ENCODE assay signal across 9 mouse cellular contexts in genomic region chr3:103733799-103734695, GRCm38 (mm10). TPM values are rescaled to one million over a fixed set of nuclear protein-coding genes. Genes with fewer than 3 reads are reported as not detected.
A peak's percentile ranks its signal among the peaks of the same experiment; 100 is the strongest.
DNase-seq lines count a peak whose midpoint lies in the region; ATAC-seq and TF ChIP-seq lines count a peak whose summit lies in the region.
"Had no signal": no experiment of that assay in that cellular context is flagged by ENCODE, and none has a peak within 500 bp of the region (broad histone marks: within the 10 kb centered on the region; RNA-seq: fewer than 3 reads in every experiment).

No protein-coding gene starts in this region.

- peak; percentile 63 for ATAC-seq in neural tube, embryonic 12.5 days (ENCODE audit: low FRiP score, low read depth)

- H3K9me3 ChIP-seq in E14TG2a.4 (ENCODE audit: low read length) = no peaks in the 10 kb centered on the region
- H3K9me3 ChIP-seq in neural tube, embryonic 12.5 days = no peaks in the 10 kb centered on the region

- TF ChIP-seq POLR2A in cerebellum, adult 2 months (IDR thresholded peaks at IDR 0.05; ENCODE audit: borderline replicate concordance, insufficient read depth, low read length) = no peak

- DNase-seq in cerebellum, adult 2 months = peak in 1 of 2 experiments; percentile 40
- DNase-seq in cerebellum, postnatal 4 days (ENCODE audit: low spot score in 2 of 2) = no peak
- DNase-seq in forelimb bud, embryonic 11.5 days (ENCODE audit: low read depth, low spot score) = peak; percentile 57
- DNase-seq in left cerebral cortex, adult 2 months (ENCODE audit: extremely low spot score in 1 of 2, low spot score in 2 of 2) = peak; percentile 54 to 67
- no peak for DNase-seq in T-cell, adult 2 months (ENCODE audit: low spot score)
- DNase-seq in gastrocnemius, postnatal 4 days (ENCODE audit: low spot score in 2 of 2) = no peak

- H3K9ac ChIP-seq in neural tube, embryonic 12.5 days = no peak overlapping the region

- H3K27ac ChIP-seq in cerebellum, adult 2 months (ENCODE audit: insufficient read depth, low read length) = no peak overlapping the region
- H3K27ac ChIP-seq in left cerebral cortex, adult 2 months = peak overlapping the region; percentile 65
- H3K27ac ChIP-seq in neural tube, embryonic 12.5 days = no peak overlapping the region

- intact Hi-C loops in left cerebral cortex, adult 2 months (cut with DNase I) = no loop called here

- TF ChIP-seq CTCF in cerebellum, adult 2 months (IDR thresholded peaks at IDR 0.05; ENCODE audit: borderline replicate concordance, insufficient read depth, low read depth, low read length) = peak; percentile 48; the same call in 1 of the 2 replicates
- TF ChIP-seq CTCF in E14TG2a.4 (conservative IDR thresholded peaks at IDR 0.05; ENCODE audit: low read length) = no peak
- TF ChIP-seq CTCF in left cerebral cortex, adult 2 months (IDR thresholded peaks at IDR 0.05) = no peak; the same call in none of the 2 replicates

- H3K4me1 ChIP-seq in cerebellum, adult 2 months (ENCODE audit: control insufficient read depth, insufficient read depth, low read length) = peaks cover 8% of the 10 kb centered on the region
- H3K4me1 ChIP-seq in E14TG2a.4 (replicated peaks; ENCODE audit: low read depth, low read length) = peaks cover 59% of the 10 kb centered on the region
- H3K4me1 ChIP-seq in neural tube, embryonic 12.5 days = peaks cover 56% of the 10 kb centered on the region

- H3K27me3 ChIP-seq in cerebellum, adult 2 months (ENCODE audit: control insufficient read depth, insufficient read depth, low read length) = no peaks in the 10 kb centered on the region
- peaks cover 30% of the 10 kb centered on the region for H3K27me3 ChIP-seq in E14TG2a.4 (ENCODE audit: insufficient read depth, low read length)
- no peaks in the 10 kb centered on the region for H3K27me3 ChIP-seq in neural tube, embryonic 12.5 days (replicated peaks)

- H3K4me2 ChIP-seq in neural tube, embryonic 12.5 days (replicated peaks) = peak overlapping the region; percentile 55

- no peak overlapping the region for H3K4me3 ChIP-seq in cerebellum, adult 2 months (replicated peaks; ENCODE audit: insufficient read depth, low read depth, low read length)
- peak overlapping the region; percentile 45; the same call in 1 of the 2 replicates for H3K4me3 ChIP-seq in E14TG2a.4 (replicated peaks; ENCODE audit: low read length)
- peak overlapping the region; percentile 40 for H3K4me3 ChIP-seq in left cerebral cortex, adult 2 months
- H3K4me3 ChIP-seq in neural tube, embryonic 12.5 days = no peak overlapping the region

- WGBS in cerebellum, adult 2 months = 20% methylated on average over 19 of the region's 19 CpGs
- 10% methylated on average over 19 of the region's 19 CpGs for WGBS in neural tube, embryonic 12.5 days

- H3K36me3 ChIP-seq in E14TG2a.4 (ENCODE audit: insufficient read depth, low read length) = no peaks in the 10 kb centered on the region
- no peaks in the 10 kb centered on the region for H3K36me3 ChIP-seq in neural tube, embryonic 12.5 days

RNA-seq across cellular contexts. Expression of gene Olfml3, which starts 3.8 kb away (rescaled TPM):
- 5.0 TPM in 2 replicates for polyA plus RNA-seq in cerebellum, adult 2 months (2012; rRNA removed)
- total RNA-seq in left cerebral cortex, adult 2 months (2021) = 10 to 100 TPM; 12.0 to 13.4 TPM
- 15.1 and 15.6 TPM in 2 replicates for polyA plus RNA-seq in neural tube, embryonic 12.5 days (2016; fragmentation: Nextera tagmentation; extraction: Ambion mirVana)
- 10 to 100 TPM; 17.1 to 18.9 TPM for total RNA-seq in gastrocnemius, postnatal 4 days (2021)

RNA-seq across cellular contexts. Expression of gene Gm10964, which starts 5.1 kb away (rescaled TPM):
- not detected in 2 replicates for polyA plus RNA-seq in cerebellum, adult 2 months (2012; rRNA removed)
- not detected for total RNA-seq in left cerebral cortex, adult 2 months (2021)
- not detected in 2 replicates for polyA plus RNA-seq in neural tube, embryonic 12.5 days (2016; fragmentation: Nextera tagmentation; extraction: Ambion mirVana)
- not detected for total RNA-seq in gastrocnemius, postnatal 4 days (2021)
- total RNA-seq: common myeloid progenitor, adult 5-6 weeks had no signal

RNA-seq across cellular contexts. Expression of gene Hipk1, which starts 57.3 kb away (rescaled TPM):
- 59.6 and 65.2 TPM in 2 replicates for polyA plus RNA-seq in cerebellum, adult 2 months (2012; rRNA removed)
- total RNA-seq in left cerebral cortex, adult 2 months (2021) = 100 to 1,000 TPM; 124 to 128 TPM
- 13.1 and 14.0 TPM in 2 replicates for polyA plus RNA-seq in neural tube, embryonic 12.5 days (2016; fragmentation: Nextera tagmentation; extraction: Ambion mirVana)
- total RNA-seq in gastrocnemius, postnatal 4 days (2021) = 10 to 100 TPM; 69.6 to 76.7 TPM

Comparison
In these comparisons a context has a peak if more than half of its experiments do, and no peak if none do; other contexts are left out.
1. DNase-seq: peak in forelimb bud, embryonic 11.5 days (single experiment) and left cerebral cortex, adult 2 months (2 of 2); none in cerebellum, postnatal 4 days (0 of 2), T-cell, adult 2 months (single experiment) and gastrocnemius, postnatal 4 days (0 of 2).
2. H3K4me3 ChIP-seq: peak in E14TG2a.4 (single experiment) and left cerebral cortex, adult 2 months (single experiment); none in cerebellum, adult 2 months (single experiment) and neural tube, embryonic 12.5 days (single experiment).